Mouse (Mus musculus): ENCODE results near the gene Sema4d.

Gene Sema4d

GRCm38 (mm10) chr13:51815865-51816504, 22.4 kb upstream of the Sema4d start:
- DNase-seq (ENCODE audit: inconsistent age in 2 of 2, low spot score in 1 of 2), result peak in 1 of 2 experiments; percentile 56

- DNase-seq (ENCODE audit: inconsistent age in 2 of 2, low spot score in 1 of 2), result no peak
These were observed 21.1 kb upstream of the Sema4d start for GRCm38 (mm10) chr13:51814646-51815045.

GRCm38 (mm10) chr13:51813621-51814615, 20.4 kb upstream of the Sema4d start:
- peak in 1 of 2 experiments; percentile 56 for DNase-seq (ENCODE audit: inconsistent age in 2 of 2, low spot score in 1 of 2)

GRCm38 (mm10) chr13:51808141-51808540, 14.6 kb upstream of the Sema4d start:
- DNase-seq (ENCODE audit: inconsistent age in 2 of 2, low spot score in 1 of 2), result peak in 1 of 2 experiments; percentile 55

- DNase-seq (ENCODE audit: inconsistent age in 2 of 2, low spot score in 1 of 2), result peak; percentile 43 to 77
These were observed 12.7 kb upstream of the Sema4d start for GRCm38 (mm10) chr13:51806220-51806619.

GRCm38 (mm10) chr13:51805634-51806033, 12.1 kb upstream of the Sema4d start:
- DNase-seq (ENCODE audit: inconsistent age in 2 of 2, low spot score in 1 of 2), result no peak

- no peak for DNase-seq (ENCODE audit: inconsistent age in 2 of 2, low spot score in 1 of 2)
These were observed 7.4 kb upstream of the Sema4d start for GRCm38 (mm10) chr13:51800921-51801320.

GRCm38 (mm10) chr13:51799735-51800522, 6.4 kb upstream of the Sema4d start:
- no peak for DNase-seq (ENCODE audit: inconsistent age in 2 of 2, low spot score in 1 of 2)

- DNase-seq (ENCODE audit: inconsistent age in 2 of 2, low spot score in 1 of 2), result no peak
These were observed 4.6 kb upstream of the Sema4d start for GRCm38 (mm10) chr13:51797899-51798746.

GRCm38 (mm10) chr13:51793948-51794347, 401 bp upstream of the Sema4d start:
- DNase-seq (ENCODE audit: inconsistent age in 2 of 2, low spot score in 1 of 2), result no peak

- DNase-seq (ENCODE audit: inconsistent age in 2 of 2, low spot score in 1 of 2), result peak; percentile 48 to 74
These were observed 670 bp downstream of the Sema4d start for GRCm38 (mm10) chr13:51792729-51793424.

GRCm38 (mm10) chr13:51792135-51792573, 1.4 kb downstream of the Sema4d start:
- DNase-seq (ENCODE audit: inconsistent age in 2 of 2, low spot score in 1 of 2), result peak in 1 of 2 experiments; percentile 39

GRCm38 (mm10) chr13:51791604-51792003, 1.9 kb downstream of the Sema4d start:
- DNase-seq (ENCODE audit: inconsistent age in 2 of 2, low spot score in 1 of 2), result no peak

- DNase-seq (ENCODE audit: inconsistent age in 2 of 2, low spot score in 1 of 2), result no peak
These were observed 2.8 kb downstream of the Sema4d start for GRCm38 (mm10) chr13:51790793-51791192.

- DNase-seq (ENCODE audit: inconsistent age in 2 of 2, low spot score in 1 of 2), result no peak
These were observed 5.7 kb downstream of the Sema4d start for GRCm38 (mm10) chr13:51787858-51788257.

- DNase-seq (ENCODE audit: inconsistent age in 2 of 2, low spot score in 1 of 2), result no peak
These were observed 6.9 kb downstream of the Sema4d start for GRCm38 (mm10) chr13:51786616-51787015.

- DNase-seq (ENCODE audit: inconsistent age in 2 of 2, low spot score in 1 of 2), result no peak
These were observed 9.1 kb downstream of the Sema4d start for GRCm38 (mm10) chr13:51784476-51784875.

- DNase-seq (ENCODE audit: inconsistent age in 2 of 2, low spot score in 1 of 2), result no peak
These were observed 9.7 kb downstream of the Sema4d start for GRCm38 (mm10) chr13:51783857-51784256.

- no peak for DNase-seq (ENCODE audit: inconsistent age in 2 of 2, low spot score in 1 of 2)
These were observed 12.9 kb downstream of the Sema4d start for GRCm38 (mm10) chr13:51780509-51781155.

All from adrenal gland, adult (tissue).